Mouse (Mus musculus): ENCODE measurements at regions not wholly inside any gene's neighbourhood (a gene's known extent, or its start where the extent isn't known, plus 50 kb on each side); places are given as distances from the start of the nearest gene placed in this dataset.

DNA sequence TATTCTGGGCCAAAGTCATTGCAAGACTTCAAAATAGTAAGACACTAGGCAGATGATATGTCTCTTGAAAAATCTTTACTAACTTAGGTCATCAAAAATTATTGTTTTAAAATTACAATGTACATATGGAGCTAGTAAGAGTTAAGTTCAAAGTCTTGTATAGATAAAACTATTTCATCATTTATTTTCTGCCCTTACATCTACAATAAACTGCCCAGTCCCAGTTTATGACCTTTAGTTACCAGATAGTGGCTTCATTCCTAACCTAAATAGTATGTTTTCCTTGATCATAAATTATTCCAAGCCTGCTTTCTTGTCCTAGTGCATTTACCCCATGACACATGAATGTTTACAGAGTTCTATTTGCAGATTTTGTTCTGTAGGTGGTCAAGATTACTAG lies 72.9 kb downstream of the Manea start:
- Histone ChIP-seq H3K36me3 (ENCODE audit: control insufficient read depth, insufficient read depth, low read length, poor library complexity, severe bottlenecking) (no peaks in the 10 kb centered on the region), H3K27me3 (ENCODE audit: control insufficient read depth, insufficient read depth, low read length, poor library complexity, severe bottlenecking) (no peaks in the 10 kb centered on the region)
- no peak for DNase-seq (ENCODE audit: low read depth, low spot score)

DNA sequence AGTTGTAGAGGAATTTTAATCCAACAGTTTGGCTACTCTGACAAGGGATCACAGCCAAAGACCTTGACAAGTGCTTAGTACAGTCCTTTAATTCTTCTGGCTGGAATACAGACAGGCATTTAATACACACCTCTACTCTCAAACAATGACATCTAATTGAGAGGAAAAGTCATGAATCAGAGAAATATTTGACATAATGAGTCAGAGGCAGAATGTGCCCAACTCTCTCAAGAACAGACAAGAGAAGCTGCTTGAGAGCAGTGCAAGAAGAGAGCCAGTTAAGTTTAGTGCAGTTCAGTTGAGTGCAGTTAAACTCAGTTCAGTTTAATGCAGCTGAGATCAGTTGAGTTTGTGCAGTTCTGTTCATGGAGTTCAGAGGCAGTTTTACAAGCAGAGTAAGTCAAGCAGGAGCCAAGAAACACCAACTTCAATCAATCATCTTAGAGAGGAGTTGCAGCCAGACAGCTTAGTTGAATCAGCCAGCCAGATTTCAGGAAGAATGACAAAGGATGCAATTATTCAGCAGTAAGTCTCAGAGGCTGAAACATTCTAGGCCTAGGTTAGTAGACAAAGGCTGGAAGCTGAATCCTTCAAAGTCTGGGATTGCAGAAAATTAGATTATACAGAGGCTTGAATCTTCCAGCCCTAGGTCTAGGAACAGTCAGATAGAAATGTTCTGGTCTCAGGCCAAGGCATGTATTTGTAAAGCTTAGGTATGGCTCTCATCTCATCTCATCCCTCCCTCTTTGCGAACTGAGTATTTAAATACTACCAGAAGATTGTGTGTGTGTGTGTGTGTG lies 87.3 kb downstream of the Manea start:
- DNase-seq (ENCODE audit: low read depth, low spot score), result no peak
- H3K36me3 ChIP-seq (ENCODE audit: control insufficient read depth, insufficient read depth, low read length, poor library complexity, severe bottlenecking), result no peaks in the 10 kb centered on the region
- no peaks in the 10 kb centered on the region for H3K27me3 ChIP-seq (ENCODE audit: control insufficient read depth, insufficient read depth, low read length, poor library complexity, severe bottlenecking)

DNA sequence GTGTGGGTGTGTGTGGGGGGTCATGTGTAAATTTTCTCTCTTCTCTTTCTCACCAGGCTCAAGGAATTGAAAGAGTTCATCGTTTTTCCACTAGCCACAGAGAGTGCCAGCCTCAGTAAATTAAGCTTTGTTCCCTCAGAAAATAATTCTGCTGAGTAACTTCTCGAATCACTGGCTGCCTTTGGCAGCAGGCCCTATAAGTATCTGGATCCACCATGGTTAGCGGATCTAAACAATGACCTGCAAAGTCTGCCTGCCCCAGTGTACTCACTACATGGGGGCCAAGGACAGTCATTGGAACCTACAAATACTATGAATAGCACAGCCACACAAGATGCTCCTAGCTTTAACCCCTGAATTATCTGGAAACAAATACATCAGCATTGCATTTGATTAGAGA lies 90.8 kb downstream of the Manea start:
- Histone ChIP-seq H3K36me3 (ENCODE audit: control insufficient read depth, insufficient read depth, low read length, poor library complexity, severe bottlenecking) (no peaks in the 10 kb centered on the region), H3K27me3 (ENCODE audit: control insufficient read depth, insufficient read depth, low read length, poor library complexity, severe bottlenecking) (no peaks in the 10 kb centered on the region)
- no peak for DNase-seq (ENCODE audit: low read depth, low spot score)

DNA sequence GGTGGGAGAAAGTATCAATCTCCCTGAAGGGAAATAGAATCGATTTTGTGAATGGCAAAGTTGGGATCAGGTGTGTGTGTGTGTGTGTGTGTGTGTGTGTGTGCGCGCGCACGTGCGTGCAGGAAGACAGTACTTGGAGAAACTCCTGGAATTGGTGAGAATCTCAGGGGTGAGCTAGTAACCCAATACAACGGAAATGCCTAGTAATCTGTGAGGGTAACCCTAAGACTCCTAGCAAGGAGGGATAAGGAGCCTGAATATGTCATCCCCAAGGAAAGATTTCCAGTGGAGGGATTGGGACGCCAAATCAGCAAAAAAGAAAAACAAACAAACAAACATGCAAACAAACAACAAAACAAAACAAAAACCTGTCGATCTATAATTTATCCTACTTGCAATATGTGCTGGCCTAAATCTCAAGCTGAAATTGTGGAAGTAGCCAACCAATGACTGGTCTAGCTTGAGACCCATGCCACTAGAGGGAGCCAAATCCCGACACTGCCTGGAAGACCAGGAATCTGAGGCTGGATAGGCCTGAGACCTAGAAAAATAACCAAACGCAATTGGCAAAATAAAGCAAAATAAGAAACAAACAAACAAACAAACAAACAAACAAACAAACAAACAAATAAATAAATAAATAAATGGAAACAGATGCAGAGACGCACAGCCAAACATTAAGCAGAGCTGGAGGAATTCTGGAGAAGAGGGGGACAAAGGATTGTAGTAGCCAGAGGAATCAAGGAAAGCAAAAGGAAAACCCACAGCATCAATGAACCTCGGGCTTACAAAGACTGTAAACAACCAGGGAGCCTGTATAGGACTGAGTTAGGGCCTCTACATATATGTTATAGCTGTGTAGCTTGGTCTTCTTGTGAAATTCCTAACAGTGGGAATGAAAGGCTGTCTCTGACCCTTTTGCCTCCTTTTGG lies 98.5 kb downstream of the Manea start:
- H3K36me3 ChIP-seq (ENCODE audit: control insufficient read depth, insufficient read depth, low read length, poor library complexity, severe bottlenecking), result no peaks in the 10 kb centered on the region
- peak; percentile 69 for DNase-seq (ENCODE audit: low read depth, low spot score)
- H3K27me3 ChIP-seq (ENCODE audit: control insufficient read depth, insufficient read depth, low read length, poor library complexity, severe bottlenecking), result no peaks in the 10 kb centered on the region

DNA sequence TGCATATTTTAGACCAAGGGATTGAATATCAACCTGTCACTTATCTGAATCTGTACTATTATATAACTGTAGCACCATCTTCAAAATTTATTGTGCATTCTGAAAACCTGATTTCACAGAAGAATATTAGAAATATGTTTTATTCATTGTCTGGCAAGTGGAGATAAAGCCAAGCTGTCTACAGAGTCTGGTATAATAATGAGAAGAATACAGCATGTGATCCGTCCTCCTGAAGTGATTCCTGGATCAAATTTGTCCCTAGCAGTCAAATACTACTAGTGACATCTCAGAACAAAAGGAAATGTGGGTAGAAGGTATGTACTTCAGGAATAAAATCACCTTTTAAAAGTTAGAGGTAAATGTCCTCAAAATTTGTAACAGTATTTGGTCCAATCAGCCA lies 123.4 kb downstream of the Manea start:
- Histone ChIP-seq H3K36me3 (ENCODE audit: control insufficient read depth, insufficient read depth, low read length, poor library complexity, severe bottlenecking) (no peaks in the 10 kb centered on the region), H3K27me3 (ENCODE audit: control insufficient read depth, insufficient read depth, low read length, poor library complexity, severe bottlenecking) (no peaks in the 10 kb centered on the region)
- DNase-seq (ENCODE audit: low read depth, low spot score), result no peak
